Mouse (Mus musculus): ENCODE measurements around the gene Gm49425. TPM values are rescaled to one million over a fixed set of nuclear protein-coding genes. Genes with fewer than 3 reads are reported as not detected.

Gene Gm49425
- polyA plus RNA-seq, 1 experiment from 2014 or later: not detected

- WGBS: 84% methylated on average over 1 of the region's 1 CpGs
- no peaks in the 10 kb centered on the region for H3K9me3 ChIP-seq
- H3K36me3 ChIP-seq (replicated peaks): no peaks in the 10 kb centered on the region
- no peak overlapping the region for H3K4me3 ChIP-seq
- peaks cover 19% of the 10 kb centered on the region for H3K4me1 ChIP-seq
- no peak overlapping the region for H3K27ac ChIP-seq
- peaks cover 24% of the 10 kb centered on the region for H3K27me3 ChIP-seq (ENCODE audit: poor library complexity, severe bottlenecking)
- DNase-seq (ENCODE audit: extremely low spot score, low spot score): no peak
Measured at GRCm38 (mm10) chr15:101483646-101484045, 33.4 kb downstream of the Gm49425 start.

- no peaks in the 10 kb centered on the region for H3K9me3 ChIP-seq
- H3K27ac ChIP-seq: no peak overlapping the region
- DNase-seq (ENCODE audit: extremely low spot score, low spot score): no peak
Measured at GRCm38 (mm10) chr15:101482056-101482455, 35.0 kb downstream of the Gm49425 start.

GRCm38 (mm10) chr15:101479666-101480060, 37.4 kb downstream of the Gm49425 start:
- H3K36me3 ChIP-seq (replicated peaks): no peaks in the 10 kb centered on the region
- peaks cover 12% of the 10 kb centered on the region for H3K4me1 ChIP-seq
- no peak for DNase-seq (ENCODE audit: extremely low spot score, low spot score)
- peaks cover 37% of the 10 kb centered on the region for H3K27me3 ChIP-seq (ENCODE audit: poor library complexity, severe bottlenecking)
- H3K9me3 ChIP-seq: no peaks in the 10 kb centered on the region
- H3K4me3 ChIP-seq: peak overlapping the region; percentile 44
- 39% methylated on average over 11 of the region's 11 CpGs for WGBS
- peak overlapping the region; percentile 8; the same call in 1 of the 2 replicates for H3K27ac ChIP-seq

More at GRCm38 (mm10) chr15:101482056-101482455, 35.0 kb downstream of the Gm49425 start:
- Histone ChIP-seq H3K4me3 (no peak overlapping the region), H3K4me1 (peaks cover 19% of the 10 kb centered on the region), H3K27me3 (ENCODE audit: poor library complexity, severe bottlenecking) (peaks cover 37% of the 10 kb centered on the region), H3K36me3 (replicated peaks) (no peaks in the 10 kb centered on the region)
- WGBS: 57% methylated on average over 4 of the region's 4 CpGs

- peak overlapping the region; percentile 44 for H3K4me3 ChIP-seq
- 11% methylated on average over 31 of the region's 31 CpGs for WGBS
Measured at GRCm38 (mm10) chr15:101479007-101479665, 37.9 kb downstream of the Gm49425 start.

GRCm38 (mm10) chr15:101472952-101473528, 44.0 kb downstream of the Gm49425 start, which contains the start of gene Krt86:
Gene Krt86 (plus strand): TSS chr15:101473478.
- WGBS: 33% methylated on average over 10 of the region's 10 CpGs
- no peak within 1 kb of the TSS for H3K27ac ChIP-seq
- H3K36me3 ChIP-seq (replicated peaks): no peaks in the 10 kb centered on the region
- peaks cover 7% of the 10 kb centered on the region for H3K27me3 ChIP-seq (ENCODE audit: poor library complexity, severe bottlenecking)
- DNase-seq (ENCODE audit: extremely low spot score, low spot score): peak; percentile 49
- no peak within 1 kb of the TSS for H3K4me3 ChIP-seq
- no peaks in the 10 kb centered on the region for H3K9me3 ChIP-seq
- H3K4me1 ChIP-seq: no peaks in the 10 kb centered on the region

More at GRCm38 (mm10) chr15:101479007-101479665, 37.9 kb downstream of the Gm49425 start:
- peak; percentile 54 for DNase-seq (ENCODE audit: extremely low spot score, low spot score)
- Histone ChIP-seq H3K27me3 (ENCODE audit: poor library complexity, severe bottlenecking) (peaks cover 37% of the 10 kb centered on the region), H3K36me3 (replicated peaks) (no peaks in the 10 kb centered on the region), H3K9me3 (no peaks in the 10 kb centered on the region), H3K27ac (peak overlapping the region; percentile 8; the same call in 1 of the 2 replicates), H3K4me1 (peaks cover 12% of the 10 kb centered on the region)

GRCm38 (mm10) chr15:101469093-101469492, 48.0 kb downstream of the Gm49425 start:
- 93% methylated on average over 4 of the region's 4 CpGs for WGBS
- H3K36me3 ChIP-seq (replicated peaks): no peaks in the 10 kb centered on the region
- no peaks in the 10 kb centered on the region for H3K9me3 ChIP-seq
- no peak overlapping the region for H3K27ac ChIP-seq
- H3K27me3 ChIP-seq (ENCODE audit: poor library complexity, severe bottlenecking): no peaks in the 10 kb centered on the region
- DNase-seq (ENCODE audit: extremely low spot score, low spot score): no peak
- H3K4me3 ChIP-seq: no peak overlapping the region
- no peaks in the 10 kb centered on the region for H3K4me1 ChIP-seq

Small RNAs within 50 kb of the gene (microRNA-seq; reads per million reads assigned to microRNA genes)
- not detected for gene Gm44393

Other genes with a start within 250 kb of the Gm49425 start
- 77.2 and 77.8 TPM in 2 replicates for gene Atg101, start 233.0 kb downstream of the Gm49425 start, polyA plus RNA-seq (2016; fragmentation: Nextera tagmentation; extraction: Ambion mirVana)
- gene 6030408B16Rik, start 224.0 kb downstream of the Gm49425 start, polyA plus RNA-seq (2016; fragmentation: Nextera tagmentation; extraction: Ambion mirVana): 0.07 and 0.27 TPM in 2 replicates
- gene Krt80, start 147.1 kb downstream of the Gm49425 start, polyA plus RNA-seq (2016; fragmentation: Nextera tagmentation; extraction: Ambion mirVana): 0.07 TPM in 1 of 2 replicates, not detected in the other
- 12.2 and 12.4 TPM in 2 replicates for gene Krt7, start 106.2 kb downstream of the Gm49425 start, polyA plus RNA-seq (2016; fragmentation: Nextera tagmentation; extraction: Ambion mirVana)
- gene Krt87, start 78.5 kb downstream of the Gm49425 start, polyA plus RNA-seq (2016; fragmentation: Nextera tagmentation; extraction: Ambion mirVana): 0.10 TPM in 1 of 2 replicates, not detected in the other
- not detected in 2 replicates for gene Krt88, start 69.5 kb downstream of the Gm49425 start, polyA plus RNA-seq (2016; fragmentation: Nextera tagmentation; extraction: Ambion mirVana)
- gene Krt81, start 53.5 kb downstream of the Gm49425 start, polyA plus RNA-seq (2016; fragmentation: Nextera tagmentation; extraction: Ambion mirVana): not detected in 2 replicates
- 0.07 TPM in 1 of 2 replicates, not detected in the other for gene Krt86, start 43.8 kb downstream of the Gm49425 start, polyA plus RNA-seq (2016; fragmentation: Nextera tagmentation; extraction: Ambion mirVana)
- not detected in 2 replicates for gene Krt83, start 25.7 kb downstream of the Gm49425 start, polyA plus RNA-seq (2016; fragmentation: Nextera tagmentation; extraction: Ambion mirVana)
- not detected in 2 replicates for gene Krt84, start 15.6 kb upstream of the Gm49425 start, polyA plus RNA-seq (2016; fragmentation: Nextera tagmentation; extraction: Ambion mirVana)
- gene Krt82, start 33.4 kb upstream of the Gm49425 start, polyA plus RNA-seq (2016; fragmentation: Nextera tagmentation; extraction: Ambion mirVana): not detected in 2 replicates
- 0.75 and 0.88 TPM in 2 replicates for gene Krt90, start 45.7 kb upstream of the Gm49425 start, polyA plus RNA-seq (2016; fragmentation: Nextera tagmentation; extraction: Ambion mirVana)
- gene Krt75, start 56.6 kb upstream of the Gm49425 start, polyA plus RNA-seq (2016; fragmentation: Nextera tagmentation; extraction: Ambion mirVana): not detected in 2 replicates
- not detected in 2 replicates for gene Gm5414, start 110.9 kb upstream of the Gm49425 start, polyA plus RNA-seq (2016; fragmentation: Nextera tagmentation; extraction: Ambion mirVana)
- gene Gm5478, start 130.1 kb upstream of the Gm49425 start, polyA plus RNA-seq (2016; fragmentation: Nextera tagmentation; extraction: Ambion mirVana): not detected in 2 replicates
- not detected in 2 replicates for gene Krt6b, start 163.0 kb upstream of the Gm49425 start, polyA plus RNA-seq (2016; fragmentation: Nextera tagmentation; extraction: Ambion mirVana)
- gene Krt6a, start 177.0 kb upstream of the Gm49425 start, polyA plus RNA-seq (2016; fragmentation: Nextera tagmentation; extraction: Ambion mirVana): not detected in 2 replicates
- 0.37 and 0.41 TPM in 2 replicates for gene Krt5, start 195.6 kb upstream of the Gm49425 start, polyA plus RNA-seq (2016; fragmentation: Nextera tagmentation; extraction: Ambion mirVana)
- not detected in 2 replicates for gene Krt71, start 225.8 kb upstream of the Gm49425 start, polyA plus RNA-seq (2016; fragmentation: Nextera tagmentation; extraction: Ambion mirVana)